Mouse (Mus musculus) adrenal gland, adult 18-20 months (tissue): Measurements from ENCODE around the gene Pstk. TPM values are rescaled to one million over a fixed set of nuclear protein-coding genes. Genes with fewer than 3 reads are reported as not detected.
"Not testable (repeated sequence)": the region's sequence is repeated elsewhere in the genome, so short reads cannot be mapped to it uniquely, and the experiment has no call there.

Experiments
- DNase-seq, 2 experiments: peaks; one replicate each; pipeline ENCODE4 v3.0.0; 2021 to 2022; ENCODE audit warnings: low spot score in 2 of 2
- long read RNA-seq, 2 experiments: library from polyadenylated mRNA; stranded (forward); transcript quantifications; one replicate each; pipeline ENCODE4 v2.0.0; 2021
- total RNA-seq, 2 experiments: library from RNA; stranded (reverse); gene quantifications; 1 replicate in 1 of 2; 2 replicates in 1 of 2; pipeline ENCODE4 v1.2.3; 2021

The Pstk gene
- 10 to 100 TPM; 16.4 to 24.9 TPM for total RNA-seq
- long read RNA-seq, experiment 1, partial matches to known transcripts, result 0 of 4 reads
- long read RNA-seq, experiment 1, other reads (novel, unspliced or antisense), result 4 of 4 reads
- long read RNA-seq, experiment 2, full-length matches to known transcripts, result 15 of 24 reads
- long read RNA-seq, experiment 2, partial matches to known transcripts, result 1 of 24 reads
- long read RNA-seq, experiment 2, other reads (novel, unspliced or antisense), result 8 of 24 reads

- DNase-seq, result peak; percentile 89 to 91
Measured at GRCm38 (mm10) chr7:131370648-131371469, at the start of gene Pstk. Pstk (plus strand) TSS chr7:131371141.

DNA sequence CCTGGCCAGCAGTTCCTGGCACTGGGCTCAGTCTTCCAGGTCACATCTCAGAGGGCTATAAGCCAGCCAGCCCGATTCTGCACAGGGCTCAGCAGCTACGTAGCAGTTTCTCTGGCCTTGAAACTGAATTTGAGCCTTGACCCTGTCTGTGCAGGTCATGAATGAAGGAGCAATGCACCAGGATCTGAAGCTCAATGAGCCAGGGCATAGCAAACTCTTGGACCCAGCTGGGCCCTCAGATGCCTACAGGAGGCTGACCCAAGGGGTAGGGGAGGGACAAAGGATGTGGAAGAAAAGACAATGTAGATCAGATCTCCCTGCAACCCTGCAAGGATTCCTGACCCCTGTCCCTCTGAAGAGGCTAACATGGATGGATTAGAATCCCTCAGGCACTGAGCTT lies 48.7 kb upstream of the Pstk start, which contains the start of gene Cuzd1:
TSS of gene Cuzd1 (minus strand) at position 101 of the 400 bp plus-strand sequence.
- DNase-seq, result no peak

DNA sequence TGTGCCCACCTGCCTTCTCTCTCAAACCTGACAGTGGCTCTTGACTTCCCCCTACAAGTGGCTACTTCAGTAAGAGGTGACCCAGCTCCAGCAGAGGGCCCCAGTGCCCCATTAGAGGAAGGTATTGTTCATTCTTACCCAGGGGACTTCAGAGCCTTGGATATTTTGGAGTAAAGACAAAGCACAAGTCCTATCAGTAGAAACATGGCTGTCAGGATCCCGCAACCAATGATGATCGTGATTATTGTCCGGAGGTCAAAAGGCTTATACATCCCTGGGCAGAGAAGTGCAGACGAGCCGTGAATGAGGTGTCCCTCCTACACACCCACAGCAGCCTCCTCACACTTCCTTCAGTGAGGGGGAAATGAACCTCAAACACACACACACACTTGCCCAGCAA lies 43.9 kb upstream of the Pstk start:
- no peak for DNase-seq

DNA sequence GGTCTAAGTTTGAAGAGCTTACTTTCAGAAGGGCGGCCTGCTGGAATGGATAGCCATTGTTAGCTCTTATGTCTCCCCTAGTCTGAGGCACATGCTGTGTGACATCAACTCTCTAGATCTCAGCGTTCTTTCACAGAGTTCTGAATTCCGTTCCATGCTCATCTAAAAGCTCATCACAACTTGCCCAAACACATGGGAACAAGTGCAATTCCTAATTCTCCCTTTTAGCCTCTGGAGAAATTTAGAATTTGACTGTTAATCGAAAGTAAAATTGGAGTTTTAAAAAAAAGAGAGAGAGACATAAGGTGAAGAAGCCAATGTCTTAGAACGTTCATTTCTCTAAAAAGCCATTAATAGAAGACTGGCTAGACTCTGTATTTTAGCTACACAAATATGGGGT lies 41.5 kb upstream of the Pstk start, which contains the start of gene Fam24b:
TSS of gene Fam24b (minus strand) at position 101 of the 400 bp plus-strand sequence.
- DNase-seq, result no peak

DNA sequence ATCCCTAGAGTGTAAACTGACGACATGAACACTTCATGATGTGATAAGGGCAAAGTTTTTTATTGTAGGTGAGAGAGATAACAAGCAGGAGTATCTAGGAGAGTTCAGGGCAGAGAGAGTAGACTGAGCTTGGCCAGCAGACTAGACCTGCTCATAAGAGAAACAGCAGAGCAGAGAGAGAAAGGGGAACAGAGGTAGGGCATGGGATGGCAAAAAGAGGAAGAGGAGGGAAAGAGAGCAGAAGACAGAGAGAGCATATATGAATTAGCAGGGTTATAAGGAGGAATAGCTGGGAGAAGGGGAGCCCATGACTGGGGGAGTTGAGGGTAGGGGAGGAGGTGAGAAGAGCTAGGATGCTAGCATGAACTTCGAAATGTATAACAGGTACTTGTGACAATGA lies 39.3 kb upstream of the Pstk start:
- DNase-seq, result no peak

- DNase-seq, result no peak
Measured at GRCm38 (mm10) chr7:131333564-131333963, 37.4 kb upstream of the Pstk start, which contains the start of gene Fam24a. Fam24a (plus strand) TSS chr7:131333864.

DNA sequence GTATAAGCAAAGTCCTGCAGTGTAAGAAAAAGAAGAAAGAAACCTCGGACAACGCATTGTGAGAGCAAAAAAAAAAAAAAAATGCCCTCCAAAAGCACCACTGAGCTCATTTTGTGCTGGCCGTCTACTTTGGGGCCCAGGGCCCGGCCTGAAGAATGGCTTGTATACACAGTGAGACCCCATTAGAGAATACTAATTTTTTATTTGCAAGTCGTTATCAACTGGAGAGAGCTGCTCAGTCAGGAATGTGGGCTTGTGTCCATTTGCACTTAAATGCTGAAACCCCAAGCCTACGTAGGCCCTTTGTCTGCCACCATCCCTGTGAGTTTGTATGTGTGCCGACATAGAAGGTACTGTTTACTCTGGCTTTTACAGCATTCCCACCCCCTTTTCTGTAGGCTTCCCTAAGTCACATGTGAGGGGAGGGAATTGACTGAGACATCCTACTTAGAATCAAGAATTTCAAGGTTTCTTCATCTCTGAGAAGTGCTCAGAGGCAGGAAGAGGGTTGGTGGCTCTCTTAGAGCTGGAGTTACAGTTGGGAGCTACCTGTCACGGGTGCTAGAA lies 33.4 kb upstream of the Pstk start:
- no peak for DNase-seq

- no peak for DNase-seq
Measured at GRCm38 (mm10) chr7:131345856-131346541, 24.9 kb upstream of the Pstk start.

DNA sequence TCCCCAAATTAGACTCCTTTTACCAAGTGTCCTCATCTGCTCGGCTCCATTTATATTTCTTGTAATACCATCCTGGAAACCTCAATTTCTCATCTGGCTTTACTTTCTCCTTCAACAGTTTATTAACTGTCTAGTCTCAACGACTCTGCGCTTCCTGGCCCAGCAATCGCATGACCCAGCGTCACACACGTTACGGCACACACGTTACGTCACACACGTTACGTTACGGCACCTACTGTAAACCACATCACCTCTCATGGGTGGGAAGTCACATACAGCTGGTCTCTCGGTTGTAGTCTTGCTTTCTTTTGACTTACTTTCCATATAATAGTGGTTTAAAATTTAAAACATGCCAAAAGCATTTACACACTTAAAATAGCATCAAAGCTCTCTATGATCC lies 14.8 kb upstream of the Pstk start:
- DNase-seq, result no peak

DNA sequence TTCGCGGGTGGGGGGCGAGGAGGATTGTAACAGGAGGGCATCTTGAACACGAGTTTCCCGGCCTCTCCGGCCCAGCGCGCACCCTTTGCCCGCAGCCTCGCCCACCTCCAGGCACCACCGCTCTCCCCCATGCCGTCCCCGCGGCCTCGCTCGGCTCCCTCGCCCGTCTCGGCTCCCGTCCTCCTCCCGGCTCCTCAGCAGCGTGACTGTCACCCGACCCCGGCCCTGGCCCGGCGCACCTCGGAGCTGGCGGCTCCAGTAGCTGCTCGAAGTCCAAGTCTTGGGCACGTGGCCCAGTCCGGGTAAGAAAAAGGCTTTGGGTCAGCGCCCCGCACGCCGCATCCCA lies 8.7 kb upstream of the Pstk start:
- no peak for DNase-seq

- peak; percentile 88 for DNase-seq
Measured at GRCm38 (mm10) chr7:131362615-131363300, 8.2 kb upstream of the Pstk start, which contains the start of gene 2310057M21Rik. 2310057M21Rik (minus strand) TSS chr7:131362759.

GRCm38 (mm10) chr7:131364131-131364530 lies 6.8 kb upstream of the Pstk start:
- no peak for DNase-seq

DNA sequence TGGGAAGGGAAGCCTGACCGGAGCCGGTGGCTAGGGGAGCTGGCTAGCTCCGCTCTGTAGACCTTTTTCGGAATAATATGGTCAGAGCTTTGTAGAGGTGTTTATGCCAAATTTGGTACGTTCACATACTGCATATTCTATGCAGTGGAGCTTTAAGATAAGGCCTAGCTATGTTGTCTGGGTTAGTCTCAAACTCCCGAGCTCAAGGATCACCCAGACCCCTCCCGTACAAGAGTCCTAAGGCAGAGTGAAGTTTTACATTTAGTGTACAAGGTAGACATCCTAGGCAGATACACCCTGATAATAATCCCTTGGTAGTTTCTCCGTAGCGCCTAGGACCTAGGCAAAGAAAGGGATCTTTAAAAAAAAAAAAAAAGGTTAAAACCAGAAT lies 524 bp downstream of the Pstk start:
- DNase-seq, result no peak

DNA sequence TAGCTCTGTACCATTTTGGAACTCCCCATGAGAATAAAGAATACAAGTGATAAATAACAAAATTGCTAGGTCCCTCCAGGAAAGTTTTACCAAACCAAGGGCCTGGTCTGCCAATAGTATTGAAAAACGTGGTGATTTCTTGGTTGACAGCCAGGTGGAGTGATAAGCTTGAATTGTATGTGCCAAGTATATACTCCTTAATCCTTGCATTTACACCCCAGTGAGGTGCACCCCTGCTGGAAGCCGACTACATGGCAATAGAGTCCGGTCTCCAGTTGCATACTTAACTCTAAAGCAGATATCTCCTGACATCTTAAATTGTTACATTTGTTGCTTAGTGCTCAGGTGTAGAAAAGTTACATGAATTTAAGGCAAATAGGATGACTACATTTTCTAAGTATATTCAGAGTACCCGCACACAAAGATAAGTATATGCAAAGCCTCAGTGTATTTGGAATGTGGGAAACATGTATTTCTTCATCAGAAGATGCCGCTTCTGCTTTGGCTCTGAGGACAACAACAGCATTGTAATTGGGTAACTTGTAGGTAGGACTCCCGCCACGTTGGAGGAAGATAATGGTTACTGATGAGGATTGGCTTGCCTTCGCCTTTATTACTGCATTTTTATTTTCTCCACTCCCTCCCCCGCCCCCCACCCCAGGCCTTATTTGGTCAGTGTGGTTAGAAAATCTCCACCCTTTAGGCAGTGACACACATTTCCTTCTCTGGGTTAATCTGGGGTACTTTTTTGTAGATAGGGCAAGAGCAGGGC lies 1.1 kb downstream of the Pstk start:
- DNase-seq, result no peak

- DNase-seq, result not testable (repeated sequence)
Measured at GRCm38 (mm10) chr7:131391761-131392160, 20.8 kb downstream of the Pstk start.

GRCm38 (mm10) chr7:131409321-131409987 lies 38.5 kb downstream of the Pstk start:
- peak in 1 of 2 experiments; percentile 15 for DNase-seq

GRCm38 (mm10) chr7:131409988-131410385 lies 39.0 kb downstream of the Pstk start:
- peak in 1 of 2 experiments; percentile 55 for DNase-seq

GRCm38 (mm10) chr7:131410416-131411058 lies 39.6 kb downstream of the Pstk start, which contains the start of the genes Ikzf5 and Acadsb:
Ikzf5 (minus strand) TSS chr7:131410521.
Acadsb (plus strand) TSS chr7:131410601.
- peak; percentile 99 to 100 for DNase-seq
